Mouse (Mus musculus): Measurements from ENCODE around the gene Rcor1. TPM values are rescaled to one million over a fixed set of nuclear protein-coding genes. Genes with fewer than 3 reads are reported as not detected.

Rcor1 gene
- total and polyA plus RNA-seq, 3 experiments = 6.5 to 16.1 (median 8.3) TPM

DNA sequence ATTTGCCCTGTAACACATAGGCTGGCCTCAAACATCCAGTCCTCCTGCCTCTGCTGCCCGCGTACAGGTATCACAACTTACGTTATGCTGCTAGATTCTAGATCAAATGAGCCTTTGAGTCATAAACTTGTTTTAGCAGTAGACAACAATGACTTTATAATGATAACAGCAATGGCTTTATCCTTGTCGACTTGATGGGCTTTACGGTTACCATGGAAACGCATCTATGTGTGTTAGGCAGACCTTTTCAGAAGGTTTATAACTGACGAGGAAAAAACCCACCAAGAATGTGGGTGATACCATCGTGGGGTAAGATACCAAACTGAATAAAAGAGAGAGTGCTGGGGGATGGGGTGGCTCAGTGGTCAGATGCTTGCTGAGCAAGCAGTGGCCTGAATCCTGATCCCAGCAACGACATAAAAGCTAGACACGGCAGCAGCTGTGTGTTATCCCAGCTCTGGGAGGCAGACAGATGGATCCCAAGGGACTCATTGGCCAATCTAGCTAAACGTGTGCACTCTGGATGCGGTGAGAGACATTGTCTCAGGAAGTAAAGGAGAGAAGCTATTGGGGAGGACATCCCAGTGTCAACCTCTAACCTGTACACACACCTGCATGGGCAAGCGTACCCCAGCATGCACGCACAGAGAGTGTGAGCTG lies 85.6 kb downstream of the Rcor1 start:
- Histone ChIP-seq H3K4me1 (ENCODE audit: control insufficient read depth in 1 of 2, insufficient read depth in 2 of 2) (no peaks in the 10 kb centered on the region), H3K36me3 (replicated peaks in 1 of 2; ENCODE audit: control insufficient read depth in 1 of 2, insufficient read depth in 1 of 2, low read length in 1 of 2) (peaks cover 0 to 19% of the 10 kb centered on the region in 2 experiments), H3K9ac (ENCODE audit: insufficient read depth, low read depth) (no peak overlapping the region), H3K79me2 (replicated peaks; ENCODE audit: control insufficient read depth, extremely low read depth, insufficient read depth, poor library complexity, severe bottlenecking) (no peaks in the 10 kb centered on the region), H3K9me3 (replicated peaks; ENCODE audit: low read length) (peaks cover 4% of the 10 kb centered on the region), H3K4me2 (ENCODE audit: insufficient read depth, low read depth, poor library complexity, severe bottlenecking) (no peak overlapping the region), H3K27ac (ENCODE audit: insufficient read depth, low read depth) (no peak overlapping the region), H3K27me3 (replicated peaks) (no peaks in the 10 kb centered on the region), H3K4me3 (replicated peaks in 1 of 3; ENCODE audit: low read depth in 2 of 3, low read length in 2 of 3, poor library complexity in 1 of 3) (no peak overlapping the region)
- in situ Hi-C loops (cut with MboI; ENCODE audit: low pct_ligation_motif_present, low pct_unique_long_range_greater_than_20kb, low sequenced_read_pairs) = no loop called here
- TF ChIP-seq E2F4 (IDR thresholded peaks at IDR 0.05; ENCODE audit: insufficient replicate concordance, low read depth, low read length) (no peak), ZC3H11A (IDR thresholded peaks at IDR 0.05; ENCODE audit: low read depth, low read length) (no peak), CHD2 (IDR thresholded peaks at IDR 0.05; ENCODE audit: low read length) (no peak), IRF4 (IDR thresholded peaks at IDR 0.05; ENCODE audit: low read depth, low read length) (no peak), MYC (IDR thresholded peaks at IDR 0.05; ENCODE audit: low read depth, low read length) (no peak), EP300 (IDR thresholded peaks at IDR 0.05; ENCODE audit: low read length) (no peak), CTCF (conservative IDR thresholded peaks at IDR 0.05 in 1 of 2, IDR thresholded peaks at IDR 0.05 in 1 of 2; ENCODE audit: low read depth in 2 of 2, low read length in 2 of 2) (no peak)
- dilution Hi-C loops (cut with MboI; ENCODE audit: extremely low pct_ligation_motif_present, extremely low pct_unique_long_range_greater_than_20kb, low sequenced_read_pairs) = no loop called here
- no peak for DNase-seq (ENCODE audit: extremely low read depth)

DNA sequence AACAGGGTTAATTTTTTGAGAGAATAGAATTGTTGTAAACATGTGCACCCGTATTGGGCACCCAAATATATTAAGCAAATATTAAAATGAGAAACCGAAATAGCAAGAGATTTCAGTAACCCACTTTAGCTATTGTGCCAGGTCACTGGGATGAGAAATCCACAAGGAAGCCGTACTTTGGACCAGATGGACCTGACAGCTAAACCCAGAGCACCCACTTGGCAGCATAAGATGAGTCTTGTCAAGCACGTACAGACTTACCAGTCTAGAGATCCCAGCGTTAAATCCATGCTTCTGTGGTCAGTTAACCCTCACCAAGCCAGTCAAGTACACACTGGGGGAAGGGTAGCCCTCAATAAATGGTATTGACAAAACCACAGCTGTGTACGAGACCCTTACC lies 86.5 kb downstream of the Rcor1 start:
- in situ Hi-C loops (cut with MboI; ENCODE audit: low pct_ligation_motif_present, low pct_unique_long_range_greater_than_20kb, low sequenced_read_pairs) (no loop called here), dilution Hi-C loops (cut with MboI; ENCODE audit: extremely low pct_ligation_motif_present, extremely low pct_unique_long_range_greater_than_20kb, low sequenced_read_pairs) (no loop called here)
- H3K9me3 ChIP-seq (replicated peaks; ENCODE audit: low read length) = peaks cover 4% of the 10 kb centered on the region
- H3K4me1 ChIP-seq (ENCODE audit: control insufficient read depth in 1 of 2, insufficient read depth in 2 of 2) = no peaks in the 10 kb centered on the region
- H3K4me3 ChIP-seq (replicated peaks in 1 of 3; ENCODE audit: low read depth in 2 of 3, low read length in 2 of 3, poor library complexity in 1 of 3) = no peak overlapping the region
- no peak overlapping the region for H3K9ac ChIP-seq (ENCODE audit: insufficient read depth, low read depth)
- no peaks in the 10 kb centered on the region for H3K27me3 ChIP-seq (replicated peaks)
- H3K79me2 ChIP-seq (replicated peaks; ENCODE audit: control insufficient read depth, extremely low read depth, insufficient read depth, poor library complexity, severe bottlenecking) = no peaks in the 10 kb centered on the region
- H3K27ac ChIP-seq (ENCODE audit: insufficient read depth, low read depth) = no peak overlapping the region
- DNase-seq (ENCODE audit: extremely low read depth) = no peak
- peaks cover 0 to 10% of the 10 kb centered on the region in 2 experiments for H3K36me3 ChIP-seq (replicated peaks in 1 of 2; ENCODE audit: control insufficient read depth in 1 of 2, insufficient read depth in 1 of 2, low read length in 1 of 2)
- no peak for TF ChIP-seq RAD21 (IDR thresholded peaks at IDR 0.05; ENCODE audit: low read depth, low read length)
- TF ChIP-seq USF1 (IDR thresholded peaks at IDR 0.05; ENCODE audit: low read depth, low read length) = no peak
- no peak for TF ChIP-seq ELF1 (IDR thresholded peaks at IDR 0.05; ENCODE audit: low read depth, low read length)
- TF ChIP-seq SMC3 (IDR thresholded peaks at IDR 0.05; ENCODE audit: low read depth, low read length) = no peak
- no peak for TF ChIP-seq ZC3H11A (IDR thresholded peaks at IDR 0.05; ENCODE audit: low read depth, low read length)
- TF ChIP-seq RCOR1 (conservative IDR thresholded peaks at IDR 0.05; ENCODE audit: low read depth, low read length) = no peak
- no peak for TF ChIP-seq CTCF (conservative IDR thresholded peaks at IDR 0.05 in 1 of 2, IDR thresholded peaks at IDR 0.05 in 1 of 2; ENCODE audit: low read depth in 2 of 2, low read length in 2 of 2)
- TF ChIP-seq POLR2AphosphoS2 (IDR thresholded peaks at IDR 0.05; ENCODE audit: low read depth, low read length) = no peak
- TF ChIP-seq HCFC1 (IDR thresholded peaks at IDR 0.05; ENCODE audit: low read depth, low read length) = no peak
- no peak for TF ChIP-seq MAFK (IDR thresholded peaks at IDR 0.05; ENCODE audit: insufficient replicate concordance, low read length)
- TF ChIP-seq JUN (IDR thresholded peaks at IDR 0.05; ENCODE audit: insufficient read depth, low read depth, low read length) = no peak
- TF ChIP-seq GABPA (IDR thresholded peaks at IDR 0.05; ENCODE audit: insufficient replicate concordance, low read depth, low read length) = no peak
- TF ChIP-seq TBP (conservative IDR thresholded peaks at IDR 0.05; ENCODE audit: low read depth, low read length) = no peak
- TF ChIP-seq TCF12 (IDR thresholded peaks at IDR 0.05; ENCODE audit: low read depth, low read length) = no peak
- no peak for TF ChIP-seq E2F4 (IDR thresholded peaks at IDR 0.05; ENCODE audit: insufficient replicate concordance, low read depth, low read length)
- TF ChIP-seq EP300 (IDR thresholded peaks at IDR 0.05; ENCODE audit: low read length) = no peak
- no peak overlapping the region for H3K4me2 ChIP-seq (ENCODE audit: insufficient read depth, low read depth, poor library complexity, severe bottlenecking)

Measured in CH12.LX (cell line).